Mouse (Mus musculus) cerebellum, adult 11 months (tissue): Measurements from ENCODE around the gene Adam8.
A peak's percentile ranks its signal among the peaks of the same experiment; 100 is the strongest.

Experiments
- DNase-seq: peaks from one replicate; pipeline ENCODE4 v3.0.0; 2022

The Adam8 gene

DNA sequence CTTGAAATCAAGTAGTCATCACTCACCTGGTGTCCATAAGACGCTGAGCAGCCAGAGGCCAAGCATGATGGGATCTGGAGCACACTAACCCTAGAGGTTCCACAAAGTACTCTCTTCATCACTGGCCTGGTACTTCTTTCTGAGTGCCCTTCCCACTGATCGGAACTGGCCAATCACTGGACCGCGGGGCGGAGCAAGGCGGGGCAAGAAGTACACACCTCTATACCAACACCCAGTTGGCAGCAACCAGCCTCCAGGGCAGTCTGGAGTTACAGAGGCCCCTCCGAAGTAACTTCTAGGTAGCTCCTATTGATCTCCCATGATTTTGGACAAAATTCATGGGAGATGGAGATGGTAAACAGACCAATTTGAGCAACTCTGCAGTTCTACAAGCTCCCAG, at the start of gene Adam8:
Adam8 (minus strand) TSS at position 157 of the 400 bp plus-strand sequence.
- DNase-seq, result no peak

DNA sequence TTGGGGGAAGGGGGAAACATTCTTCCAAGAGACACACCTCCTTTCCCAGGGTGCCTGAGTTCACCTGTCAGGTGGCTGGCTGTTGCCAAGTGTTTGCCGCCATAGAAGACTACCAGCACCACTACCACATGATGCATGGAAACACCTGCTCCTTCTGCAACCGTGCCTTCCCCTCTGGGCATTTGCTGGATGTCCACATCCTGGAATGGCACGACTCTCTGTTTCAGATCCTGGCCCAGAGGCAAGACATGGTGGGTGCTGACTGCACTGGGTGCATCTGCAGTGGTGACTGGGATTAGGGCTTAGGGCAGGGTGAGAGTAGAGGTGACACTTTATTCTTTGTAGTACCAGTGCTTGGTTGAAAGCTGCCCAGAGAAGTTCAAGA, 44.8 kb upstream of the Adam8 start:
- DNase-seq, result no peak

DNA sequence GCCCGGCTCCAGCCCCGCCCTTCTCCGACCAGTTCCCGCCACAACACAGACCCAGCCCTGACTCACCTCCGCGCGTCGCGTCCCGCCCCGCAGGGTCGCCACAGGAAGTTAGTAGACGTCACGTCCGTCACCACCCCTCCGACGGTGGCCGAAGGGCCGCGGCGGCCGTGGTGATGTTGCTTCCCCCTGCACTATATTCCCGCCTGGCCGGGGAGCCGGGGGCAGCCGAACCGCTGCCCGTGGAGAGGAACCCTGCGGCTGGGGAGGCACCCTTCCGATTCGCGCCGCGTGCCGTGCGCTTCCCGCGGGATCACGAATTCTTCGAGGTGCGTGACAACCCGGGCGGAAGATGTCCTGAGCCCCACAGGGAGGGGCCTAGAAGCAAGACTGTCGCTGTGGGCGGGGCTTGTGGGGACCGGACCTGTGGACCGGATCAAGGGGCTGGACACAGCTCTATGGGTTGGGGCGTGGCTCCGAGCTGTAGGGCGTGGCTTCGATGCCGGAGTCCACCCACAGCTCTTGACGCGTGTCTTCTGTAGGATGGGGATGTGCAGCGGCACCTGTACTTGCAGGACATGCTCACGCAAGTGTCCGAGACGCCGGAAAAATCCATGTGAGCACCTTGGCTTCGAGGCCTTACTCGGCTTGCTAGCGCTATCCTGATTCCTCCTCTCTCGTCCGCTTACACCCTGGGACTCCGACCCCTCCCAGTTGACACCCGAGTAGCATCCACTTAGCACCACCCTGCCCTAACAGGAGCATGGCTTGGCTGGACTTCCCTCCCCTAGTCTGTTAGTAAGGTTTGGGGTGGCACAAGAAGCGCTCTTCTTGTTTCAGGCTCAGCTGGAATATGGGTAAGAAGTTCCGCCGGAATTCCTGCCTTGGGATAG, 44.2 kb upstream of the Adam8 start, which contains the start of the genes Zfp511 and Tubgcp2:
Zfp511 (plus strand) TSS at position 111 of the 890 bp plus-strand sequence.
Tubgcp2 (minus strand) TSS at position 389 of the 890 bp plus-strand sequence.
- DNase-seq, result peak; percentile 92

DNA sequence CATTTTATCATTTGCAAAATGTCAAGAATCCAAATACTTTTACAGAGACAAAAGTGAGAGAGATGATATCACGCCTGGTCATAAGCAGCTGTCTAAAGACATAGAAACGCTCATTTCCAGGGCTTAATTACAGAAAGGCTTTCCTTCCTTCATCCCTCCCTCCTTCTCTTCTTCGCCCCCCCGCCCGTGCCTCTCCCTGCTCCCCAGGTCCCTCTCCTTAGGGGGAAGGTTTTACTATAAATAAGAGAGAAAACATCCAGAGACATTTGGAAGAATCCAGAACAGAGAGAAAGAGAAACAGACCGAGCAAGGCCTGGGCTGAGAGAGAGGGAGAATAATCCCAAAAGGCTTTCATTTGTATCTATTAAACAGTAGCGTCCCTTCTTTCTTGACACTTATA, 43.1 kb upstream of the Adam8 start:
- no peak for DNase-seq

DNA sequence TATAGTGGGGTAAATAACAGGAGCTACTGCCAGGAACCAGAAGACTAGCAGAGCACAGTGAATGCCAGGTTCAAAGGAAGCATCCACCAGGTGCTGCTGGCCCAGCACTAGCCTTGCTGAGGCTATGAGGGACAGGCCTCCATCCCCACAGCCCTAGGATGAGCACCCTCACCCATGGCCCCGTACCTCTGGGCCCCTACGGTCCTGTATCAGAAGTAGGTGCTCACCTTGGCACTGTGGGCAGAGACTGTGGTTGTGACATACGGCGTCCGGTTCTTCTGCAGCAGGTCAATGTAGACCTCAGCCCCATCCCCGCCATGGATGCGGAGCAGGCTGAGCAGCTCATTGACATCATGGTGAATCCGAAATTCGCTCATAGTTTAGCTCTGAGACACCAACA, 41.0 kb upstream of the Adam8 start:
- DNase-seq, result no peak

DNA sequence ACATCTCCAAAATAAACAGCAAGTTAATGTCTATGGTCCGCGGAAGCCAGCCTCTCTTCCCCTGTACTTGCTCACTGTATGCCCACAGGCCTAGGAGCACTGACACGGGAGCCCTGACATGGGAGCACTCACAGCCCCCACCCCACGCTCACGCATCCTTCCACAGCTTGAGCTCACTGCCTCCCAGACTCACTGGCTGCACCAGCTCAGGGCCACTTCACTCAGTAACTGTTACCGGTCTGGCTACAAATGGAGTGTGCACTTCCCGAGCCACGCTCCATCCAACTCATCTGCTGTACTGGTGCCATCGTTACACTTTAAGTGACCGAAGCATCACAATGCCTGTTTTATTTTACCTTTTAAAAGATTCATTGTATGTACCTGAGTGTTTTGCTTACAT, 40.0 kb upstream of the Adam8 start:
- no peak for DNase-seq

DNA sequence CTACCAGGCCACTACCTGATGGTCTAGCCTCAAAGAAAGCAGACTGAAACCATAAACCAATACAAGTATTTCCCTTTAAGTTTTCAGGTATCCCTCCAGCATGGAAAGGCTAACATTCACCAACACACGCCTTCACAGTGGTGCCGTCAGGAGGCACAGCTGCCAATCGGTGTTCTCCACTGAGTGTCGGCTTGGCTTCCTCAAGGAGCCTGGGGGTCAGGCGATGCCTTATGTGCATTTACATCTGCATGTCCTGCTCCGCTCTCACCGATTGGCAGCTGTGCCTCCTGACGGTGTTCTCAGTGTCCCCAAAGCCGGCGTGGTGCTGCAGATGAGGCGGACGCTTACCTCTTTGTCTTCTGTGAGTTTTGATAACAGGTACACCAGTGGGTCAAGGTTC, 39.4 kb upstream of the Adam8 start:
- no peak for DNase-seq

DNA sequence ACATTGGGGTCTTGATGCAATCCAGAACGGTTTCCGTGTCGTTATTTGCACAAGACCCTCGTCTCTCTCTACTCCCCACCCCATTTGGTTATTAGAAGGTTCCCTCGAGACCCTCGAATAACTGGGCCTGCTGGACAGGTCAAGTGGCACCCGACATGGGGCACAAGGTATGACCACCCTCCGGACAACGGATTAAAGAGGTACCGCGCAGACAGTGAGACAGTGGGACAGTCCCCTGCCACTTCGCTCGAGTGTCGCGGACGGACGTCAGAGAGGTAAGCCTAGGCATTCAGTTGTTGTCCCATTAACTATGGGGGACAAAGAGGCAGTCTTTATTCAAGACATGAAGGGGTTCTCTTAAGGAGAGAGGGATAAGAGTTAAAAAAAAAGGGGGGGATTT, 19.0 kb upstream of the Adam8 start:
- DNase-seq, result no peak

DNA sequence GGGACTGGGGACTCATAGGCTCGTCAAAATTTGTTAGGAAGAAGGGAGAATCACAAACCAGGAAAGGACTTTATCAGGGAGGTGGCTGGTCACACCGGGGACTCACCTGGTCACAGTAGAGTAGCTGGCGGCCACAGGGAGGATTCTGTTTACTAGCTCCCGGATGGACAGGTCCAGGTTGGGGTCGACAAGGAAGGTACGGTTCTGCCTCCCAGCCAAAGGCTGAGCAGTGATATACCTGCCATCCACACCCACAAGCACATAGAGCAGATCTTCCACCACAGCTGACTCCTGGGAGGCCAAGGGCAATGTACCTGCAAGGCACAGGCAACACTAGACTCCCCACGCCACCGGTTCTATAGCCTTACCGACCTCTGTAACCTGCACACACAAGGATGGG, 15.4 kb upstream of the Adam8 start:
- DNase-seq, result no peak

DNA sequence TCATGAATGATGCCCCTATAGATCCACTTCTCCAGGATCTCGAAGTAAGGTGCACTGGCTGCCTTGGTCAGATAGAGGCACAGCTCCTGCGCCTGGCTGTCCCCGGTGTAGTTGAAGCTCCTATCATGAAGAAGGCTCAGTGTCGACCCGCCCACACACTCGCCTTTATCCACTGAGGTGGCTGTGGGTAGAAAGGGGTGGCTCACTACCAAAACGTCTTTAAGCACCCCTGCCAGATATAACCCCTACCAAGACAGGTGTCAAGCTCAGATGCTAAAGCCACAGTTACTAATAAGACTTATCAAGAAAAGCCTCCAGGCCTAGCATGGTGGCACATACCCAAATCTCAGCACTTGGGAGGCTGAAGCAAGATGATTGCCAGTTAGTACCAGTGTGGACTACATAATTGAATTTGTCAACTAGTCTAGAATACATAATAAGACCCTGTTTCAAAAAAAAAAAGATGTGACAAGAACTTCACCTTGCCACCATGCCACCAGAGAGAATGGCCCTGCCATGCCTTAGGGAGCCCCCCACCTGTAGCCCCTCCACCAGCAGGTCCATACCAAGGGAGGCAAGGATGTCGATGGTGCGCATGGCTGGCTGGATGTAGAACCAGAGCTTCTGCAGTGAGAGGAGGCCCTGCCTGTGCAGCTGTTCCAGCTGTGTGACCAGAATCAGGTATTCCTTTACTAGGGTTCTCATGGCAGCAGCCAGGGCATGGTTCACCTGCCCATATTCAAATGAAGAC, 14.7 kb upstream of the Adam8 start:
- no peak for DNase-seq

DNA sequence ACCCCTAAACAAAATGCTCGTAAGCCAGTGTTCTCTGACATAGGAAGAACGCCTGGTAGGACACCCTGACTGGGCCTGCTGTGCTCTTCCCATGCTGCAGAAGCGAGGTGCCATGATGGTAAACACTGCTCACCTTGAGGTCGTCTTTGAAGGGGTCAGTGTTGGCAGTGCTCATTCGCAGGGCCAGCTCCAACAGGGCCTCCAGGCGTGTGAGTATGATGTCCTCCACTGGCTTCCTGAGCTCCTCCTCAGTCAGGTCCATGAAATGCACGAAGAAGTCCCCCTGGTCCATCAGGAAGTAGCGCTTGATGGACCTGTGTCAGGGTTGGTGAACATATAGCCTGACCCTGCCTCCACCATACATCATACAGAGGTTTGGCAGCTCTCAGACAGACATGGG, 12.3 kb upstream of the Adam8 start:
- no peak for DNase-seq

DNA sequence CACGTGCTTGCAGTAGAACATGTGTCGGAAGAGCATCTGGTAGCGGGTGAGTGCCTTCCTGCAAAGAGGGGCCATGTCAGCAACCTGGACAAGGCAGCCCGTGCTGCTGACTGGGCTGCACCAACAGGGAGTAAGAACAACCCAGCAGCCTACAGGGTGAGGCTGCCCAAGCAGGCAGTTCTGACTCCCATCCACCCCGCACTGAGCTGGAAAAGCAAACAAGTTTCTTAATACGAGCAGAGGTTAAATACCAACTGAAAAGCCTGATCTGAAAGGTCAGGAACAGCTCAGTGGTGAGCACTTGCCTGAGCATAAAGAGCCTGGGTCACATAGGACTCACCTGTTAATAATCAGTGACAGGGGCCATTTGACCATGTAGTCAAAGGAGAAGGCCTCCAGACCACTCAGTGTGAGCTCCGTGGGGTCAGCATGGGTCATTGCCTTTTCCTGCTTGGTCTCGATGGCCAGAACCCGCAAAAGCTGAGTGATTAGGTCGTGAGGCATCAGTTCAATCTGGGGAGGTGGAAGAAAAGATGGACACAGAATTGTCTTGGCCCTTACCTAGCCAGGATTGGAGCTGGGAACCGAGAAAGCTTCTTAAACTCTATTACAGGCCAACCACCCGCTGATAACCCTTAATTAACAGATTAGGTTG, 8.9 kb upstream of the Adam8 start:
- no peak for DNase-seq

DNA sequence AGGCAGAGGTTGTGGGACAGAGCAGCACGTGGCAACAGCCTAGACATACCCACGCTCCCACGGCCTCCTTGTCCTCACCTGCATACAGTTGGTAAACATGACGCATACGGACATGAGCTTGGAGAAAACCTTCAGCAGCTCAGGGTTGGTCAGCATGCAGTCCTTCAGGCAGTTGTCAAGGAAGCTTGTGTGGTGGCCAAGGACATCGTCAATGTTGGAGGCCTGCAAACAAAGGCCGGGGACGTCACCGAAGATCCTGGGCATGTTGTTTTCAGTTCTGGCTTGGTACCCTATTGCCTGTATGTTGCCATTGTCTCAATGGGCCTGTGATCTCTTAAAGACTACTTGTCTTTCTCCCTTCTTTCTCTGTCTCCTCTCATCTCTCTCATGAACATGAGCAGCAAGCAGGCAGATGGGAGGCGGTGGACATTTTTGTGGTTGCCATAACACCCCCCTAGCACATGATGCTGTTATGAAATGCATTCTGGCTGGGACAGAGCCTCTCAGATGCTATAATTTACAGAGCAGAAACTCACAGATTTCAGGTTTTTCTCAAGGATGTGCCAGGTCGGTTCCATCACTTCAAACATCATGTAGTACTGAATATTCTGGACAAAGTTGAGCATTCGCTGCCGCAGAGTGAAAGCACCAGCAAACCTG, 6.5 kb upstream of the Adam8 start:
- DNase-seq, result no peak

DNA sequence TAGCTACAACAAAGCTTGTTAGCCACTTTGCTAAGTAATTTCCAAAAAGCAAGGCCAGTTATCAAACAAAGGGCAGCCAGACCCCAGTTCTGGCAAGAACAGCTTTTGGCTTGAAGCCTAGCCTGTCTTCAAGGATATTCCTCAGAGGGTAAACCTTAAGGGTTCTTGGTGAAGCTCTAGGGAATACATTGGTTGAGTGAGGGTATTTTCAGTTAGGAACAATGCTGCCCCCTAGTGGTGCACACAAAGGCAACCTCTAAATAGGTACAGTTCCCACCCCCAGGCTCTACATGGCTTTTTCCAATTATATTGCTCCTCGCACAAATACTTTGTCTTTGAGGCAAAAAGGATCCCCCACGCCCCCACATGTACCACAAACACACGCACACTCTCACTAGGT, 2.3 kb upstream of the Adam8 start:
- DNase-seq, result peak; percentile 47

DNA sequence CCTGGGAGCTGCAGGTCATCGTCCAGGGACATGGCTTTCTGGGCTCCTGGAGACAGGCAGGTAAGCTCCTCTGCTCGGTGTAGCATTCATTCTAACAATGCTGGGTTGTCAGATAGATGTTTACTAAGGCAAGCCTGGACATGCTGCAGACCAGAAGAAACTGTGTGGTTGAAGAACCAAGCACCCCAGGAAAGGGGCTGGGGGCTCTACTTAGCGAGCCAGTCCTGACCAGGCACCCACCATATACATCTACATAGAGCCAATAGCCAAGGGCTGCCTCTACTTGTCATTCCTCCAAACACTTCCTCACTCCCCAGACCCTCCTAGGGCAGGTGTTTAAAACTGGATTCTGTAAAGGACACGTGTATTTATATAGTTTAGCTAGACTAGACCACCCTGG, 1.8 kb upstream of the Adam8 start:
- no peak for DNase-seq

DNA sequence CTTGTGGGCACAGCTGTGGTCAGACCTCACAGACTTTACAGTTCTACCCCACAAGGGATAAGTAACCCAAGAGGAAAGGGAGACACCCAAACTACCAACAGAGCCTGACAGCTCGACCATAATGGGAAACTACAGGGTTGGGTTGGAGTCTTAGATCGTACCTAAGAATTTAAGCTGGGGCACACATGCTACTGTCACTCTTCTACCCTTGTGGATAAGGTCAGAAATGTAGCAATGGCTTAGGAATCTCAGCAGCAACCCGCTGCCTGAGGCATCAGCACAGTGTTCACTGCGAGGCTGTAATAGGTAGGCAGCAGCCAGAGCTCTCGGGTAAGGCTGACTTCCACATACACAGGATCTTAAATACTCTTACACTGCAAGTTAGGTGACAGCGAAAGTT, 1.2 kb upstream of the Adam8 start:
- DNase-seq, result no peak

DNA sequence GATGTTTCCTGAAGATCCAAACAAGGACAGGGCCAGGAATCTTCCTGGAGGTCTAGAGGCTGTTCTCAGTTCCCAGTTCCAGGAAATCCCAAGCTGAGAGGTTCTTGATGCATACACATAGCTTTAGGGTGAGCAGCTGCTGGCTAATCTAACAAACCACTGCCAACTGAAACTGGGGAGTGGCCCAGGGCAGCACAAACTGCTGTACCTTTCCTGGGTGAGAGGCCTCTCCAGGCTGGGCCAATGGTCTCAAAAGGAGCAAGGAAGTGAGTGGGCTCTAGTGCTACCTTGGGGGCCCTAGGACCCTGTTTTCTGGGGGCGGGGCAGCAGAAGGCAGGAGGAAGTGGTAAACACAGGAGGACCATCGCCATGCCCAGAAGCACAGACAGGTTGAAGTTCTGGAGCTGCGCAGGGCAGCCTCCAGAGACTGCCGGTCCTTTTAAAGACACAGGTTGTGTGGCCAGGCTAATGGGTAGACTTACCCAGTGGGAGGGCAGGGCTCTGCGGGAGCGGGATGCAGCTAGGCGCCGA, 1.4 kb downstream of the Adam8 start:
- DNase-seq, result no peak

DNA sequence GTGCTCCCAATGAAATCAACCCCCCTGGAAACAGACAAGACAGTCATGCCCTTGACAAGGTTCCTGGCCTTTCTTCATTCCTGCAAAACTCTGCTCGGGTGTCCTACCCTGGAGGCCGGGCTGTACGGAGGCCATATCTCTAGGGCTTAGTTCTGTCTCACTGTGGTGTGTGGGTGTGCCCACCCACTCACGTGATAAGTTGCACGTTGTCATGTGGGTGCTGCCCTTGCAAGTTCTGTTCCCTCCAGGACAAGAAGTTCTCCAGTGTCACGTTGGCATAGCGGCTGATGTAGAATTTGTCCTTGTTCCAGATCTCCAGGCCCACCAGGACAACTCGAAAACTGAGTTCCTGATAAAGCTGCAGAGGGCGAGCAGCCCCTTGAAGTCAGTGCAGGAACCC, 4.1 kb downstream of the Adam8 start:
- DNase-seq, result no peak

DNA sequence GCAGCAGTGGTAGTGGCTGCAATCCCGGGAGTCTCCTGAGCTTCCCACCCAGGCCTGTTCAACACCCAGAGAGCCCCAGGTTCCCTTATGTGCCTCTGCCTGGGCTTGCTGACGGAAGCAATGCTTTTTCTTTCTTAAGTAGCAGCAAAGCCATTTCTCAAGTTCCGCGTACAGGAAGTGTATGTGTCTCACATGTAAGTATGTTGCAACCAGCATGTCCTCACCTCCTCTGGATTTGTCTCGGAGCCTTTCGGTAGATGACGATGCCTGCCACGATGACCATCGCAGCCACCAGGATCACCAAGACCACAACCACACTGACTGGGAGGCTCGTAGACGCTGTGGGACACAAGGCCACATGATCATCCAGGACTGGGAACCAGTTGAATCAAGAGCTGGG, 7.9 kb downstream of the Adam8 start:
- DNase-seq, result no peak

DNA sequence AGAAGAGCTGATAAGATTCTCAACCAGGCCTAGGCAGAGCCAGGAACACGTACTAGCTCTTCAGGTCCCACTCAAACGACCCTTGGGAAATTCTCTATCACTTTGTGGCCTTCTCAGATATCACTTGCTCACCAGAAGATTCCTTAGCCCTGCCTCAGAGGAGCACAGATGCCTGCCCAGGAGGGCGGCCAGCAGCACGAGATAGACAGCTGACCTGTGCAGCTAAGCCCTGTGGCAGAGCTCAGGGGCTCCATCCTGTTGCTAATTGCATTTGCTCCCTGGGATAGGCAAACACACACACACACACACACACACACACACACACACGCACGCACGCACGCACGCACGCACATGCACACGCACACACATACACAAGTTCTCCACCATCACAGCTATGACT, 10.3 kb downstream of the Adam8 start:
- DNase-seq, result no peak

DNA sequence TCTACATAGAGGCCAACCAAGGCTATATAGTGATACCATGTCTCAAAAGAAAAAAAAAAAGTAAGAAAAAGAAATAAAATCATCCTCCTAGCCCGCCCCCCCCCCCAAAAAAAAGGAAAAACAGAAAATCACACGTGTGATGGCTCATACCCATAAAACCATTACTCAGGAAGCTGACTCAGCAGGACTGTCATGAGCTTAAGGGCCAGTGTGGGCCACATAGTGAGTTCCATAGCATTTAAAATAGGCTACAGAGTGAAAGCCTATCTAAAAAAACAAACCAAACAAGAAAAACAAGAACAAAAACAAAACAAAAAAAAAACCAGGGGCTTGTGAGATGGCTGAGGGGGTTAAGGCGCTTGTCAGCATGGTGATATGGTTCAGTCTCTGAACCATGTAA, 11.6 kb downstream of the Adam8 start:
- DNase-seq, result no peak

DNA sequence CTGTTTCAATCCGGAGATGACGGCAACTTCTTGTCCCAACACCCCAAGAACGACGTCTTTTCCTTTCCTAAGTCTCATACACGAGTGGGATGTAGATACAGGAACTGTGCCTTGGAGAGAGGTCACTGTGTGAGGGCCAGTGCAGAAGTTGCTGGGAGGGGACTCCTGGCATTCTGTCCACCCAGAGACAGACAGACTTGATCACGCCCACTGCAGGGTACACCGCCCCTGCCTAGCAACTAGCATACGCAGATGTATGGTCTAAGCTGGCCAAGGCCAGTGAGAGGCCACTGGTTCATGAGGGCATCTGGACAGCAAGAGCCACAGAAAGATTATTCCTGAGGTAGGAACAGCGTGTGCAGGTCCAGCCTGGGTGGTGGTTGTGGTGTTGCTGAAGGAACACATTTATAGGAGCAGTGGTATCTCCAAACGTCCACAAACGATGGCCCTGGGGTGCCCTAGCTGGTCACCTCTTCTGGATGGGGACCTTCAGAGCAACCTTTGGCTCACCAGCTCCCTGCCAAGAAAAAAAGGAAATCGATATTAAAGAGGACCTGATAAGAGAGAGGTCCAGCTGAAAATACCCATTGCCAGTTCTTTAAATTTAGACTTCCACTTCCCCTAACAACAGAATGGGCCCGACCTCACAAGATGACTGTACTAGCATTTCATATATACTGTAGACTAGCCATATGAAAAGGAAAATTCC, 13.2 kb downstream of the Adam8 start:
- DNase-seq, result no peak
